Mouse (Mus musculus): Measurements from ENCODE around the gene Tdp1. TPM values are rescaled to one million over a fixed set of nuclear protein-coding genes. Genes with fewer than 3 reads are reported as not detected.

The Tdp1 gene
- polyA plus RNA-seq, 1 experiment from 2014 or later: 75.1 TPM

GRCm38 (mm10) chr12:99959291-99959690 is 75.0 kb downstream of the Tdp1 start:
- Histone ChIP-seq H3K36me3 (ENCODE audit: control insufficient read depth, insufficient read depth, low read length) (no peaks in the 10 kb centered on the region), H3K4me3 (ENCODE audit: low read depth, low read length) (no peak overlapping the region), H3K9ac (ENCODE audit: low read depth, low read length) (no peak overlapping the region), H3K4me1 (replicated peaks; ENCODE audit: control insufficient read depth, insufficient read depth, low read length) (no peaks in the 10 kb centered on the region), H3K27me3 (ENCODE audit: control insufficient read depth, insufficient read depth, low read length) (peaks cover 12% of the 10 kb centered on the region), H3K4me2 (replicated peaks; ENCODE audit: low read depth, low read length) (no peak overlapping the region), H3K27ac (ENCODE audit: low read depth, low read length) (no peak overlapping the region), H3K9me3 (ENCODE audit: control insufficient read depth, low read length) (no peaks in the 10 kb centered on the region)
- no peak for ATAC-seq (ENCODE audit: low FRiP score)
- DNase-seq (ENCODE audit: low spot score): no peak

- H3K4me1 ChIP-seq (replicated peaks; ENCODE audit: control insufficient read depth, insufficient read depth, low read length): no peaks in the 10 kb centered on the region
- peaks cover 18% of the 10 kb centered on the region for H3K27me3 ChIP-seq (ENCODE audit: control insufficient read depth, insufficient read depth, low read length)
- no peak for ATAC-seq (ENCODE audit: low FRiP score)
- H3K9me3 ChIP-seq (ENCODE audit: control insufficient read depth, low read length): no peaks in the 10 kb centered on the region
- 34% methylated on average over 10 of the region's 10 CpGs for whole genome bisulfite sequencing
- H3K4me3 ChIP-seq (ENCODE audit: low read depth, low read length): no peak overlapping the region
- DNase-seq (ENCODE audit: low spot score): no peak
- H3K36me3 ChIP-seq (ENCODE audit: control insufficient read depth, insufficient read depth, low read length): no peaks in the 10 kb centered on the region
- no peak overlapping the region for H3K9ac ChIP-seq (ENCODE audit: low read depth, low read length)
- H3K27ac ChIP-seq (ENCODE audit: low read depth, low read length): no peak overlapping the region
- no peak overlapping the region for H3K4me2 ChIP-seq (replicated peaks; ENCODE audit: low read depth, low read length)
These were observed 75.6 kb downstream of the Tdp1 start for GRCm38 (mm10) chr12:99959930-99960329.

GRCm38 (mm10) chr12:99960675-99961074 is 76.4 kb downstream of the Tdp1 start:
- H3K4me3 ChIP-seq (ENCODE audit: low read depth, low read length): no peak overlapping the region
- 0 out of 2 replicates have a peak, but pooled peaks cover 3% of the 10 kb centered on the region for H3K4me1 ChIP-seq (replicated peaks; ENCODE audit: control insufficient read depth, insufficient read depth, low read length)
- no peak overlapping the region for H3K4me2 ChIP-seq (replicated peaks; ENCODE audit: low read depth, low read length)
- no peaks in the 10 kb centered on the region for H3K36me3 ChIP-seq (ENCODE audit: control insufficient read depth, insufficient read depth, low read length)
- H3K9ac ChIP-seq (ENCODE audit: low read depth, low read length): no peak overlapping the region
- no peak for DNase-seq (ENCODE audit: low spot score)
- no peak overlapping the region for H3K27ac ChIP-seq (ENCODE audit: low read depth, low read length)
- WGBS: 87% methylated on average over 7 of the region's 7 CpGs
- H3K27me3 ChIP-seq (ENCODE audit: control insufficient read depth, insufficient read depth, low read length): peaks cover 26% of the 10 kb centered on the region
- H3K9me3 ChIP-seq (ENCODE audit: control insufficient read depth, low read length): no peaks in the 10 kb centered on the region
- ATAC-seq (ENCODE audit: low FRiP score): no peak

- Histone ChIP-seq H3K4me3 (ENCODE audit: low read depth, low read length) (peak within 1 kb of the TSS; percentile 50), H3K36me3 (ENCODE audit: control insufficient read depth, insufficient read depth, low read length) (no peaks in the 10 kb centered on the region)
These were observed 80.2 kb downstream of the Tdp1 start, which contains the start of gene Kcnk13 for GRCm38 (mm10) chr12:99964301-99965202. Gene Kcnk13, plus strand, starts transcription at chr12:99964499.

GRCm38 (mm10) chr12:99965203-99966115 is 81.1 kb downstream of the Tdp1 start:
- no peak overlapping the region for H3K27ac ChIP-seq (ENCODE audit: low read depth, low read length)
- peaks cover 56% of the 10 kb centered on the region for H3K27me3 ChIP-seq (ENCODE audit: control insufficient read depth, insufficient read depth, low read length)
- H3K4me3 ChIP-seq (ENCODE audit: low read depth, low read length): peak overlapping the region; percentile 50
- H3K4me2 ChIP-seq (replicated peaks; ENCODE audit: low read depth, low read length): peak overlapping the region; percentile 97
- ATAC-seq (ENCODE audit: low FRiP score): peak; percentile 32; the same call in 1 of the 2 replicates
- peak overlapping the region; percentile 44; the same call in 1 of the 2 replicates for H3K9ac ChIP-seq (ENCODE audit: low read depth, low read length)
- H3K9me3 ChIP-seq (ENCODE audit: control insufficient read depth, low read length): no peaks in the 10 kb centered on the region
- no peaks in the 10 kb centered on the region for H3K36me3 ChIP-seq (ENCODE audit: control insufficient read depth, insufficient read depth, low read length)
- 0 out of 2 replicates have a peak, but pooled peaks cover 7% of the 10 kb centered on the region for H3K4me1 ChIP-seq (replicated peaks; ENCODE audit: control insufficient read depth, insufficient read depth, low read length)
- under 1% methylated on average over 75 of the region's 77 CpGs for WGBS
- DNase-seq (ENCODE audit: low spot score): peak; percentile 66

More at GRCm38 (mm10) chr12:99964301-99965202, 80.2 kb downstream of the Tdp1 start, which contains the start of gene Kcnk13:
- Histone ChIP-seq H3K9me3 (ENCODE audit: control insufficient read depth, low read length) (no peaks in the 10 kb centered on the region), H3K27me3 (ENCODE audit: control insufficient read depth, insufficient read depth, low read length) (peaks cover 56% of the 10 kb centered on the region), H3K4me2 (replicated peaks; ENCODE audit: low read depth, low read length) (peak within 1 kb of the TSS; percentile 97), H3K4me1 (replicated peaks; ENCODE audit: control insufficient read depth, insufficient read depth, low read length) (0 out of 2 replicates have a peak, but pooled peaks cover 7% of the 10 kb centered on the region), H3K27ac (ENCODE audit: low read depth, low read length) (no peak within 1 kb of the TSS), H3K9ac (ENCODE audit: low read depth, low read length) (peak within 1 kb of the TSS; percentile 44; the same call in 1 of the 2 replicates)
- DNase-seq (ENCODE audit: low spot score) (peak; percentile 86), ATAC-seq (ENCODE audit: low FRiP score) (peak; percentile 64)
- WGBS: 1% methylated on average over 39 of the region's 39 CpGs

- DNase-seq (ENCODE audit: low spot score): peak; percentile 35
- Histone ChIP-seq H3K9me3 (ENCODE audit: control insufficient read depth, low read length) (no peaks in the 10 kb centered on the region), H3K36me3 (ENCODE audit: control insufficient read depth, insufficient read depth, low read length) (no peaks in the 10 kb centered on the region), H3K9ac (ENCODE audit: low read depth, low read length) (no peak overlapping the region), H3K4me2 (replicated peaks; ENCODE audit: low read depth, low read length) (peak overlapping the region; percentile 97), H3K4me1 (replicated peaks; ENCODE audit: control insufficient read depth, insufficient read depth, low read length) (0 out of 2 replicates have a peak, but pooled peaks cover 7% of the 10 kb centered on the region), H3K4me3 (ENCODE audit: low read depth, low read length) (peak overlapping the region; percentile 50), H3K27ac (ENCODE audit: low read depth, low read length) (no peak overlapping the region), H3K27me3 (ENCODE audit: control insufficient read depth, insufficient read depth, low read length) (peaks cover 56% of the 10 kb centered on the region)
- ATAC-seq (ENCODE audit: low FRiP score): 0 out of 2 replicates have a peak, but pooled peaks have one; percentile 31
- WGBS: 4% methylated on average over 25 of the region's 25 CpGs
These were observed 81.9 kb downstream of the Tdp1 start for GRCm38 (mm10) chr12:99966116-99966770.

GRCm38 (mm10) chr12:99966881-99967363 is 82.6 kb downstream of the Tdp1 start:
- WGBS: 16% methylated on average over 12 of the region's 12 CpGs
- H3K27me3 ChIP-seq (ENCODE audit: control insufficient read depth, insufficient read depth, low read length): peaks cover 56% of the 10 kb centered on the region
- no peaks in the 10 kb centered on the region for H3K36me3 ChIP-seq (ENCODE audit: control insufficient read depth, insufficient read depth, low read length)
- H3K4me3 ChIP-seq (ENCODE audit: low read depth, low read length): no peak overlapping the region
- no peak overlapping the region for H3K27ac ChIP-seq (ENCODE audit: low read depth, low read length)
- no peaks in the 10 kb centered on the region for H3K9me3 ChIP-seq (ENCODE audit: control insufficient read depth, low read length)
- no peak overlapping the region for H3K9ac ChIP-seq (ENCODE audit: low read depth, low read length)
- DNase-seq (ENCODE audit: low spot score): peak; percentile 38
- no peak for ATAC-seq (ENCODE audit: low FRiP score)
- H3K4me2 ChIP-seq (replicated peaks; ENCODE audit: low read depth, low read length): no peak overlapping the region
- 0 out of 2 replicates have a peak, but pooled peaks cover 7% of the 10 kb centered on the region for H3K4me1 ChIP-seq (replicated peaks; ENCODE audit: control insufficient read depth, insufficient read depth, low read length)

GRCm38 (mm10) chr12:99969906-99970305 is 85.6 kb downstream of the Tdp1 start:
- H3K9ac ChIP-seq (ENCODE audit: low read depth, low read length): no peak overlapping the region
- H3K36me3 ChIP-seq (ENCODE audit: control insufficient read depth, insufficient read depth, low read length): no peaks in the 10 kb centered on the region
- H3K4me3 ChIP-seq (ENCODE audit: low read depth, low read length): no peak overlapping the region
- peaks cover 38% of the 10 kb centered on the region for H3K27me3 ChIP-seq (ENCODE audit: control insufficient read depth, insufficient read depth, low read length)
- no peak for ATAC-seq (ENCODE audit: low FRiP score)
- no peak overlapping the region for H3K27ac ChIP-seq (ENCODE audit: low read depth, low read length)
- 80% methylated on average over 4 of the region's 4 CpGs for WGBS
- H3K9me3 ChIP-seq (ENCODE audit: control insufficient read depth, low read length): no peaks in the 10 kb centered on the region
- no peak overlapping the region for H3K4me2 ChIP-seq (replicated peaks; ENCODE audit: low read depth, low read length)
- DNase-seq (ENCODE audit: low spot score): no peak
- 0 out of 2 replicates have a peak, but pooled peaks cover 7% of the 10 kb centered on the region for H3K4me1 ChIP-seq (replicated peaks; ENCODE audit: control insufficient read depth, insufficient read depth, low read length)

Data from hindbrain, embryonic 11.5 days (tissue).